Mouse (Mus musculus) embryonic stem cell, embryonic (primary cell): ENCODE results near the gene Spaca7.

ENCODE experiments used
- CTCF ChIA-PET, 4 experiments: fragments of 300-600 bp in 2 of 4; fragments of 350-600 bp in 2 of 4; sonication (Branson Sonifier 250); formaldehyde crosslinking; loops; one replicate each; lab custom pipeline; 2022; ENCODE audit warnings: inconsistent platforms in 2 of 4; lab: Charles Lee
- POLR2A ChIA-PET, 4 experiments: fragments of 300-600 bp in 2 of 4; fragments of 350-600 bp in 2 of 4; sonication (Branson Sonifier 250); formaldehyde crosslinking; loops; one replicate each; lab custom pipeline; 2022; ENCODE audit warnings: antibody characterized with exemption in 4 of 4, inconsistent platforms in 1 of 4; lab: Charles Lee

Spaca7 gene

DNA sequence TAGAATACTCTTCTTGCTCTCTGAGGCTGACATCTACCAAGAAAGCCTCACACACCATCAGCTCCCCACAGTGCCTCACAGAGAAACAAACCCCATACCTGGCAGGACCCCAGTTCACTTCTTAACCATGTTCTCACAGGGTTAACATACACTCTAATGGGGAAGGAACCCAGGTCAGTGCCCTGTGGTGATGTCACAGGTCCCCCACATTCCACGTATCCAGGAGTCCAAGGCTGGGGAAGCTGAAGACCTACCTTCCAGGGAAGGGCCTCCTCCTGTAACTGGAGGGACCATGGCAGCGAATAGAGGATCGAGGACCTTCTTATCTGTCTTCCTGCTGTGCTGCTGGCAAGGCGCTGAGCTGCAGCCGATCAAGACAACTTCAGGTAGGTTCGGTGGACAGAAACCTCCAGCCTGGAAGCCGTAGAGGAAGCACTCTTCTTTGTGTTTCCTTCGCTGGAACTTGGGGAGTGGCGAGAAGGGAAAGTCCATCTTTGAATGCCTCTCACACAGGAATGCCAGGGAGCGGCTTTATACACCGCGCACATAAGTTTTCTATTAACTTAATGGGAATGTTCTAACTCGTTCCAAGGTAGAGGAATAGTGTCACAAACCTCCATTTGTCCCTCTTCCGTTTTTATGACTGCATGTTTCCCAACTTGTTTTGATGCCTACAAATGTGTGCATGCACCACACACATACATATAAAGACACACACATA is at the start of gene Spaca7:
Gene Spaca7, plus strand, starts transcription at position 216 of the 721 bp plus-strand sequence.
- CTCF ChIA-PET: interaction anchor here in 1 of 4 experiments (0.6 kb wide), 2 partner anchors 15 to 45 kb away, joined by 3 read pairs; no protein-coding TSS in a partner anchor
- POLR2A ChIA-PET: no interaction called here

DNA sequence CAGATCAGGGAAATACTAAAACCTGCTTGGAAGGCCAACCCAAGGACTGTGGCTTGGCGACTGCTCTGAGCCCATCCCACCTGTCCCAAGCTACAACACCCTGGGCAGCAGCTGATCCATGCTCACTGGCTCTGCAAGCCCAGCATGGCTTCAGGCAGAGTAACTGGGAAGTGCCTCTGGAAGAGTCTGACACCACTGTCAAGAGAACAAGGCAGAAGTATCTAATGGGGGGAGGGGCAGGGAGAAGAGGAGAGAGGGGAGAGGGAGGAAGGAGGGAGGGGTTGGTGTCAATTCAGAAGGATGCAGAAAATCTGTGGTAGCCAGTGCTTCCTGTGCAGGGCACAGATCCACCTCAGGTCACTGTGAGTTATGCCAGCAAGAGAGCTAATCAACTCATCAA is 48.5 kb upstream of the Spaca7 start:
- CTCF ChIA-PET: interaction anchor here in 2 of 4 experiments (0.6 to 0.7 kb wide), 2 partner anchors 19 to 21 kb away, joined by 5 to 7 read pairs; no protein-coding TSS in a partner anchor
- POLR2A ChIA-PET: interaction anchor here in 2 of 4 experiments (0.6 to 2.2 kb wide), 8 partner anchors 11 to 443 kb away, joined by 3 to 8 read pairs (median 4); no protein-coding TSS in a partner anchor

DNA sequence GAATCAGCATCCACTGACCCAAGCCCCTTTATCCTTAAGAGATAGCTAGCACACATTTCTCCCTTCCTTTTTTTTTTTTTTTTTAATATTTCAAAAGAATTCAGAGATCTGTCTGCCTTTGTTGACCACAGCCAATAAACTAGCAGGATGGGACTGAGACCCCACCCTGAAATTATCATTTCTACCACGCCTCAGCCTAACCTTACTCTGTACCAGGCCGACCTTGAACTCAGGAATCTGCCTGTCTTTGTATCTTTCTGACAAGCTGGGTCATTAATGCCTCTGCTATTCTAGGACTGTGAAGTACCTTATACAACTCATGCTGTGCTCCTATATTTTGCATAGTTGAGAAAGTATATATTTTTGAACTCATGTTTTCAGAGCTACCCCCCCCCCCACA is 44.2 kb upstream of the Spaca7 start:
- ChIA-PET CTCF (interaction anchor here (0.6 to 2.1 kb wide), 11 partner anchors 8 to 108 kb away, joined by 3 to 8 read pairs (median 4); no protein-coding TSS in a partner anchor), POLR2A (interaction anchor here (0.5 to 4.5 kb wide), 25 partner anchors 8 to 391 kb away, joined by 3 to 25 read pairs (median 4); no protein-coding TSS in a partner anchor)

DNA sequence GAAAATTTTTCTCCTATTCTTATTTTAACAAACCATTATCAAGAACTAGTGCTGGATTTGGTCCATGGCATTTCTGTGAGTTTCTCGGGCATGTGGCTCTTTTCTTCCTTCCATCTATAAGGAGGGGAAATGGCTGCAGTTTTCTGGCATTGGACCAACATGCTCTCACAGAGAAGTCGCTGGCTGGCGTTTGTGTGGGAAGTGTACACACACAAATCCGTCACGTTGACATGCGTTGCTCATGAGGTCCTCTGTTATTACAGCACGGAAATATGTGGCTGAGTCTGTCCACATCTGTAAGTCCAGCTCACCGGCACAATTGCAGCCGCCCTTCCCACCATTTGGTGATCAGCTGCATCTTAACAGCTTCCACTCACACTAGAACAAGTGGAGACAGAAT is 37.2 kb upstream of the Spaca7 start:
- POLR2A ChIA-PET: interaction anchor here in 3 of 4 experiments (1.0 to 3.0 kb wide), 8 partner anchors 8 to 97 kb away, joined by 3 to 21 read pairs (median 5); no protein-coding TSS in a partner anchor
- CTCF ChIA-PET: interaction anchor here in 2 of 4 experiments (2.5 to 2.8 kb wide), 2 partner anchors 26 kb away, joined by 8 read pairs; no protein-coding TSS in a partner anchor

DNA sequence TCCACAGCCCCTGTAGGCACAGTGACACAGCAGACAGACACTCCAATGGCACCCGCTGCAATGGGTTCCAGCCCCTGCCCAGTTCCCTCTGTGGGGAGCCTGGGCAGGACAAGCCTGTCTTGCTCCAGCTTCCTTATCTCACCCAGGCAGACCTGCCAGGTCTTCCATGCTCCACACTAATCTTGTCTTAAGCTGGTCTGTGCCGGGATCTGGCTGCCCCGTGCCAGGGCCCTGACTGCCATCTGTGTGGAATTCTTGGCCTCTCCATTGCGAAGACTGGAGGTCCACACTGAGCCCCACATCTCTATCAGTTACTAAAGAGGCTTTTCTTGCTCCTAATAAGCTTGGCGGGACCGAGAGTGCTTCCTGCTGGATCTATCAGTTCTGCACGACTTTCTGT is 36.5 kb upstream of the Spaca7 start:
- ChIA-PET POLR2A (interaction anchor here in 3 of 4 experiments (0.5 to 3.0 kb wide), 15 partner anchors 8 to 190 kb away, joined by 3 to 21 read pairs (median 4); no protein-coding TSS in a partner anchor), CTCF (interaction anchor here in 2 of 4 experiments (1.5 to 2.8 kb wide), 3 partner anchors 8 to 25 kb away, joined by 5 to 8 read pairs (median 8); no protein-coding TSS in a partner anchor)

DNA sequence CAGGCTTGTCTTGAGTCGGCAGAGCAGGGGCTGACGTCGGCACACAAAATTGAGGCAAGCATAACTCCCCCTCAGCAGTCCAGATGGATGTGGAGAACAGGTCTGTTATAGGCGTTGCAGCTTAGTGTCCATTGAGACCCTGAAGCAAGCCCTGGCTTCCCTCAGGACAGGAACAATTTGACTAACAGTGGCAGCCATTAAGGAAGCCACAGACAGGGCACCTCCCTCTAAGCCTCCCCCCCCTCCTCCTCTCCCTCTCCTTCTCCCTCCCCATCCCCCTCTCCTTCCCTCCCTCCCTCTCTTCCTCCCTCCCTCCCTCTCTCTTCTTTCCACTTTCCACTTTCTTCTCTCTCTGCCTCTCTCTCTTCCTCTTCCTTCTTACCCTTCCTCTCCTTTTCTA is 27.6 kb upstream of the Spaca7 start:
- CTCF ChIA-PET: interaction anchor here in 1 of 4 experiments (0.7 kb wide), 1 partner anchor 298 kb away, joined by 5 read pairs; no protein-coding TSS in a partner anchor
- POLR2A ChIA-PET: interaction anchor here in 3 of 4 experiments (0.6 to 4.6 kb wide), 15 partner anchors 9 to 150 kb away, joined by 3 to 25 read pairs (median 4); partner anchors contain the start of gene Sox1 (in 2 of the 3)

DNA sequence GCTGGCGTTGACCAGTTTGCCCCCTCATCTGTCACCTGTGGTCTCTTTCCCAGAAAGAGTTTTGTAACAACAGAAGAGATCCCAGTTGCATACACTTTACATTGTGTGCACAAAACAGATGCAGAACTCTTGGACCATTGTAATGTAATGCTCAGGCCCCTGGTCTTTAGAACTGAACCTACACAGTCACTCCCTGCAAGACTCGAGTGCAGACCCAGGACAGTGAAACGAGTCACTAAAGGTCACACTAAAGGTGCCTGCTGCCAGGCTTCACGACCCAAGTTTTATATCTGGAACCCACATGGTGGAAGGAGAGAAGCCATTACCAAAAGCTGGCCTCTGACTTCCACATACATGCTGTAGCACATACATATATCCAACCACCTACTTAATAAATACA is 27.2 kb upstream of the Spaca7 start:
- POLR2A ChIA-PET: interaction anchor here in 3 of 4 experiments (0.8 to 3.9 kb wide), 12 partner anchors 9 to 155 kb away, joined by 3 to 31 read pairs (median 4); partner anchors contain the start of gene Sox1 (in 2 of the 3)
- CTCF ChIA-PET: interaction anchor here in 2 of 4 experiments (0.8 to 1.2 kb wide), 2 partner anchors 15 to 16 kb away, joined by 3 to 4 read pairs; no protein-coding TSS in a partner anchor

DNA sequence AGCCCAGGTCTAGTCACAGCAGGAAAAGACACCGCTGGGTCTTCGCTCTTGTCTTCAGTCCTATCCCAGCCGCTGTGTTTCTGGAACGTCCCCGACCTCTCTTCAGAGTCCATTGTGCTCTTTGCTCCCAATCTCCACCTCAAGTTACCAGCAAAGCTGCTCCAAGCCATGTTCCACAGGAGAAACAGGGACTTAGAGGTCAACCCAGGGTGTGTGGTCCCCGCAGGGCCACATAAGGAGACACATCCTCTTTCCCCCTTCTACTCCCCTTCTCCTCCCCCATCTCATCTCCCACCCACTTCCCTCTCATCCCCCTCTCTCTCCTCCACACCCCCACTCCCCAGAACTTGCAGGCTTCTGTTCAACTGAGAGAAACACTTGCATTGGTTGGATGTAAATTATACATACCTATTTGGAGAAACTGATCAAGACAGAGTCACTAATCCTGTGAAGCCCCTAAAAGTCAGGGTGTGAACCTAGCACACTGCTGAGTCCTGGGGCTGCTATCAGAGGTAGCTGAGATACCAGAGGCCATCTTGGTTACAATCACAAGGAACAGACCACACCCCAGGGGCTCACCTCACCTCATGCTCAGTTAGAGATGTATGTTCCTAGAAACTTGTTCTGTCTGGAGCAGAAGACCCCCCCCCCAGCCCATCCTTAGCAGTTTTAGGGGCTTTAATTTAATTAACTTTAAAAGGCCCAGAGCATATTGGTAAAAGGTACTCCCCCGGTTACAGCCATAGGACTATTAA is 25.2 kb upstream of the Spaca7 start:
- ChIA-PET POLR2A (interaction anchor here (0.5 to 3.9 kb wide), 29 partner anchors 9 to 542 kb away, joined by 3 to 31 read pairs (median 3); partner anchors contain the start of gene Sox1 (in 1 of the 4)), CTCF (interaction anchor here in 1 of 4 experiments (0.6 to 0.7 kb wide), 4 partner anchors 614 to 1386 kb away, joined by 3 to 4 read pairs (median 4); no protein-coding TSS in a partner anchor)

DNA sequence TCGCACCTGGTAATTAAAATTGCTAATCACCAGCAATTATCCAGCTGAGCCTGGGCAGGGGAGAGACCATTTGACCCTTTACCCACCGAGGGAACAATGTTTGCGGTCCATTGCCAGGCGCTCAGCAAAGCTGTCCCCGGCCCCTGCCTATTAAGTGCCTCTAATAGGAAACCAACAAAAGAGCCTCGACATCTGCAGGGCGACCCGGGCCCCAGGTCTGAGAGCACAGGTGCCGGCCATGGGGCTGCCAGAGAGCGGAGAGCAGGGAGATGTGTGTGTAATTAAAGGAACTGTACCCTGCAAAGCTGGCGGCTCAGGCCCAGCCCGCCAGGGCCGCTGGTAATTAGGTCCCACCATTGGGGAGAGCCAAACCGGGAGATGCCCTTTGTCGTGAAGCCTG is 24.6 kb upstream of the Spaca7 start:
- POLR2A ChIA-PET: interaction anchor here in 3 of 4 experiments (0.7 to 3.9 kb wide), 16 partner anchors 9 to 110 kb away, joined by 3 to 31 read pairs (median 4); no protein-coding TSS in a partner anchor
- CTCF ChIA-PET: interaction anchor here in 1 of 4 experiments (0.6 to 0.7 kb wide), 3 partner anchors 613 to 1387 kb away, joined by 3 to 4 read pairs (median 3); no protein-coding TSS in a partner anchor

DNA sequence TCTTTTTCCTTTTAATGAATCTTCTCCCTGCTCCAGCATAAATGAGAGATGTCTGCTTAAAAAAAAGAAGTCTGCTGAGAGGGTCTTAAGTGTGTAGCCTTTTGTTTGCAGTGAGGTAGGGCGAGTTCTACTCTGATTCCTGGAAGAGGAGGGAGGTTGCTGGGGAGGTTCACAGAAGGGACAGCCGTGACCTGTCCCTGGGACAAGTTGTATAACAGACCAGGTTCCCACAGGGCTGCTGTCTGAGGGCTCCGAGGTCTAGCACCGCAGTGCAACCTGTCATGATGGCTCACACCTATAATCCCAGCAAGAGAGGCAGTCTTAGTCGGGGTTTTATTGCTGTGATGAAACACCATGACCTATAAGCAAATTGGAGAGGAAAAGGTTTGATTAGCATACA is 24.1 kb upstream of the Spaca7 start:
- ChIA-PET CTCF (interaction anchor here in 3 of 4 experiments (0.6 to 1.1 kb wide), 4 partner anchors 13 to 1387 kb away, joined by 3 to 5 read pairs (median 3); no protein-coding TSS in a partner anchor), POLR2A (interaction anchor here in 3 of 4 experiments (0.7 to 3.9 kb wide), 12 partner anchors 12 to 103 kb away, joined by 3 to 31 read pairs (median 4); no protein-coding TSS in a partner anchor)

DNA sequence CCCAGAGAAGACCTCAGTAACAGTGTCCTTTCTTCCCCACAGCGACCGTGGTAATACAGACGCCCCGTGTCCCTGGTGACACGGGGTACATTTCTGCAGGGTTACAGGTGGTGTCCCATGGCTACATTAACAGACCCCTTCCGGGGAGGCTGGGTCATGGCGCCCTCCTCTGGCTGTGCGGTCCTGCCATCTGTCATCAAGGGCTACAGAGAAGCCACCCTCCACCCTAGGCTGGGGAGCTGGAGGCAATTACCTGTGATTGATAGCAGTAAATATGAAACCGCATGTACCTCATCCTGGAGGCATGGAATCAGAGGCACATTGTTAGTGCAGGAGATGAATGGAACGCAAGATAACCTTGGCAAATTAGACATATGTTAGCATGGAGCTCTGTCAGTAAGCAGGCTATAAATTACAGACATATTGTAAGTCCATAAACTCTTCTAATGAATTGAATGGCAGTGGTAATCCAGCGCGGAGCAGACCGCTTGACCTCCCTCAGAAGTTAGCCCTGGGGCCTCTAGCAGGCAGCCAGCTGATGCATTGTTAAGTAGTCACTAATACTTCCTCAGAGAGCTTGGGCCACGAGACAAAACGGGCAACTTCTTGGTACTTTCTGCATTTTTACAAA is 17.2 kb upstream of the Spaca7 start:
- ChIA-PET CTCF (interaction anchor here (0.6 to 2.7 kb wide), 12 partner anchors 10 to 791 kb away, joined by 3 to 12 read pairs (median 4); partner anchors contain the start of gene Sox1 (in 2 of the 4)), POLR2A (interaction anchor here in 1 of 4 experiments (0.9 kb wide), 1 partner anchor 1000 kb away, joined by 3 read pairs; the partner anchor contains the start of gene Ing1)

DNA sequence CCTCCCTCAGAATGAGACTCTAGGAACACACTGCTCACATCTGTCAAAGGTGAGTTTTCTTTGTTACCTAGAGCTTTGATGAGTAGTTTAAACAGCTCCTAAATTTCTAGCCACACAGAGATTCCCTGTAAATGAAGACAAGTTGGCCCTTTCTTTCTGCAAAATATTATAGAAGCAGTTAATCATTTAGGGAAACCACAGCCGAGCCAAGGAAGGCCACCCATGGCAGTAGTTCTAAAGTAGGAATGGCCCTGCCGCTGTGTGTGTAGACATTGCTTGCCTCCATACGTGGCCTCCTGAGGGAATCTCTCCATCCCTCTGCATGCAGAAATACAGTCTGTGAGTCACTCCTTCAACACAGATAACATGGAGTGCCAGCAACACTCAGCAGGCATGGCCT is 14.0 kb upstream of the Spaca7 start:
- CTCF ChIA-PET: no interaction called here
- POLR2A ChIA-PET: no interaction called here

DNA sequence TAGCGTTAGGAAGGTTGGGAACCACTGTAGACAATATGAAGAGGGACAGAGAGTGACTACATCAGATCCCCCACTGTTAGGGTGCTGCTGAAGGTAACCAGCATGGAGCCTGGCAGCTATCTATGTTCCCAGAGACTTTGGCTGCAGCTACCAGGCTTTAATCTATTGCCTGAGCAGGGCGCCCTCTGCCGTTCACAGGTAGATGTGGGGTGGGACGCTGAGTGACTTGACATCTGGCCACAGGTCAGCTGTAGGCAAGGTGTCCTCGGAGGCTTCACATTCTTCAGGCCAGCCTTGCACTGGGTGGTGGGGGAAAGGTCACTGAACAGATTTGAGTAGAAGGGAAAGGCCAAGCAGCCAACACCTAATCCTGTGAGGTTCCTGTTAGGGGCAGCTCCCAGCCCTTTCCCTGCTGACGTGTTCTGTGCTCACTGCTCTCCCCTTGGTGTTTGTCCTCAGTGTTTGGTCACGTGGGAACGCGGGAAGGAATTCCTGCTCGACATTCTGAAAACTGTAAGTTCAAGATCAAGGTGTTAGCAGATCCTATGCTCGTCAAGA is 11.3 kb upstream of the Spaca7 start:
- ChIA-PET CTCF (interaction anchor here (0.5 to 6.6 kb wide), 76 partner anchors 9 to 619 kb away, joined by 3 to 58 read pairs (median 4); partner anchors contain the start of gene Sox1 (in 3 of the 4)), POLR2A (interaction anchor here (0.5 to 2.3 kb wide), 13 partner anchors 14 to 516 kb away, joined by 3 to 7 read pairs (median 3); partner anchors contain the start of gene Tubgcp3 (in 1 of the 4))

DNA sequence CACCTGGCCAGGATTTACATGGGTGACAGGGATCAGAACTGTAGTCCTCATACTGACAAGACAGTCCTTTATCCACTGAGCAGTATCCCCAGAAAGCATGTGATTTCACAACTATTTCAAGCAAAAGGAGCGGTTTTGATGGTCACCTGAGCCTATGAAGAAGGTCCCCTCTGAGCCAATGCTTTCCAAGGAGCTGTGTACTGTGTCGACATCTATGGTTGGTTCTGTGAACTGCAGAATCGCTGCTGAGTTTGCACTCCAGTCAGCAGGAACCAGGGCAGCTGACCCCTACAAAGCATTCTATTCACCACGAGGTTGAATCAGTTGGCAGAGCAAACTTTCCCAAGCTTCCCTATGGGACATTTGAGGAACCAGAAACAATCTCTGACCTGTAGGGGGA is 8.5 kb upstream of the Spaca7 start:
- POLR2A ChIA-PET: interaction anchor here in 3 of 4 experiments (0.6 to 1.5 kb wide), 5 partner anchors 18 to 169 kb away, joined by 3 to 4 read pairs (median 3); partner anchors contain the start of gene Sox1 (in 1 of the 3)
- CTCF ChIA-PET: interaction anchor here (0.6 to 6.6 kb wide), 23 partner anchors 12 to 621 kb away, joined by 3 to 58 read pairs (median 4); partner anchors contain the start of gene Sox1 (in 2 of the 4)

DNA sequence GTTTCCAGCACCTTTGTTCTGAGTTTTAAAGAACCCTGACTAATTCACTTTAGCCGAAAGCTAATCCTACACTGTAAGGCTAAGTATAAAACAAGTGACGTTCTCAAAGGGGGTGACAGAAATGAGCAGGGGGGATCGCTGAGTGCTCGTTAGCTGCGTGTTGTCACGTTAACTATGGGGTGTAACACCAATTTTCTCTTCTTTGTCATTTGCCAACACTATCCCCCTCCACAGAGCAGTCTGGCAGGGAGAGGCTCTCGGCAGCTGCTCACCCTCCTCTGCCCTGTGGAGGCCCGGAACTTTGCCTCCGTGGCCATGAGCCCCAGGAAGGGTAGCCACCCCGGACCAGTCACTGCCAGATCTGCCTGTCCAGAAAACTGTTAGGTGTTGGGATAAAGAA is 7.3 kb upstream of the Spaca7 start:
- ChIA-PET POLR2A (no interaction called here), CTCF (interaction anchor here in 3 of 4 experiments (0.6 to 6.6 kb wide), 9 partner anchors 10 to 1128 kb away, joined by 3 to 58 read pairs (median 3); partner anchors contain the start of gene Sox1 (in 1 of the 3))

DNA sequence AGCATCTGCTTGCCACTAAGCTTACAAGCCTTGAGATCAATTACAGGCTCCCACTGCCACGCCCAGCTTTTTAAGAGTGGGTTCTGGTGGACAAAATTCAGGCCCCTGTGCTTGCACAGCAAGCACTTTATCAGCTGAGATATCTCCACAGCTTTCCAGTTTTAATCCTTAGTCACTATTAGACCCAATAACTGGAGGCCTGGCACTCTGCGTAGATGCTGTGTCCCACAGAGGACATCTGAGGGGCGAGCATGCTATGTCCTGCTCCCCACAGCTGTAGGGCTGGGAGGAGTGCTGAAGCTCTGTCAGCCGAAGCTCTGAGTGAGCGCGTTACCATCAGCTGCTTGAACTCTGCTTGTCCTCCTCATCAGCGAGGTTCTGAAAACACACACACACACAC is 6.3 kb upstream of the Spaca7 start:
- ChIA-PET CTCF (interaction anchor here in 3 of 4 experiments (0.6 to 1.8 kb wide), 8 partner anchors 11 to 593 kb away, joined by 3 to 6 read pairs (median 3); no protein-coding TSS in a partner anchor), POLR2A (interaction anchor here in 2 of 4 experiments (0.6 to 0.7 kb wide), 3 partner anchors 132 to 163 kb away, joined by 3 to 4 read pairs (median 4); no protein-coding TSS in a partner anchor)
